Mouse (Mus musculus) liver, postnatal 0 days (tissue): ENCODE measurements at regions not wholly inside any gene's neighbourhood (a gene's known extent, or its start where the extent isn't known, plus 50 kb on each side); places are given as distances from the start of the nearest gene placed in this dataset.

Source experiments
- ATAC-seq: fragments of 200-750 bp; cut with Nextera tagmentation; 2 replicates; pipeline ENCODE4 v1.8.0; 2017; ENCODE audit warnings: mild to moderate bottlenecking, moderate library complexity
- DNase-seq: peaks from one replicate; pipeline ENCODE4 v3.0.0-alpha.2; 2016
- H3K27ac ChIP-seq: fragments of 300-500 bp; sonication (generic); 2 replicates; pipeline ENCODE4 v1.5.1; 2014; ENCODE audit warnings: antibody characterized with exemption, moderate library complexity, mild to moderate bottlenecking, low read depth
- H3K27me3 ChIP-seq: fragments of 300-500 bp; sonication (generic); 2 replicates; pipeline ENCODE4 v1.6.1; 2014; ENCODE audit warnings: low read length, control low read depth, mixed read lengths; ENCODE audit not compliant: insufficient read depth
- H3K36me3 ChIP-seq: fragments of 300-500 bp; sonication (generic); replicated peaks from 2 replicates; pipeline ENCODE4 v1.6.1; 2014; ENCODE audit warnings: mild to moderate bottlenecking, control low read depth, low read length, moderate library complexity, mixed read lengths; ENCODE audit not compliant: insufficient read depth
- H3K4me1 ChIP-seq: fragments of 300-500 bp; sonication (generic); 2 replicates; pipeline ENCODE4 v1.6.1; 2014; ENCODE audit warnings: antibody characterized with exemption, mild to moderate bottlenecking, control low read depth; ENCODE audit not compliant: insufficient read depth
- H3K4me2 ChIP-seq: fragments of 300-500 bp; sonication (generic); 2 replicates; pipeline ENCODE4 v1.6.1; 2014; ENCODE audit warnings: low read depth, mild to moderate bottlenecking, low read length, moderate library complexity, mixed read lengths
- H3K4me3 ChIP-seq: fragments of 300-500 bp; sonication (generic); 2 replicates; pipeline ENCODE4 v1.5.1; 2014; ENCODE audit warnings: low read depth, low read length
- H3K9ac ChIP-seq: fragments of 300-500 bp; sonication (generic); replicated peaks from 2 replicates; pipeline ENCODE4 v1.6.1; 2014; ENCODE audit warnings: mild to moderate bottlenecking, moderate library complexity
- H3K9me3 ChIP-seq: fragments of 300-500 bp; sonication (generic); 2 replicates; pipeline ENCODE4 v1.6.1; 2016; ENCODE audit warnings: mild to moderate bottlenecking, control low read depth, low read length, mixed read lengths
- CTCF ChIP-seq: sonication (generic); IDR thresholded peaks from 2 replicates; pipeline ENCODE4 v1.5.1; 2016; ENCODE audit warnings: antibody characterized with exemption, low read depth
- EP300 ChIP-seq: IDR thresholded peaks from 2 replicates; pipeline ENCODE4 v1.6.1; 2016; ENCODE audit warnings: antibody characterized with exemption, low read depth, mild to moderate bottlenecking
- WGBS: fragments of 180-500 bp; shearing (Covaris S2); extraction: QIAGEN DNeasy Blood & Tissue Kit; methylation state at CpG from one replicate; pipeline ENCODE4 v1.1.7; 2014; ENCODE audit not compliant: insufficient replicate concordance; 5-methylcytosine and 5-hydroxymethylcytosine counted together

DNA sequence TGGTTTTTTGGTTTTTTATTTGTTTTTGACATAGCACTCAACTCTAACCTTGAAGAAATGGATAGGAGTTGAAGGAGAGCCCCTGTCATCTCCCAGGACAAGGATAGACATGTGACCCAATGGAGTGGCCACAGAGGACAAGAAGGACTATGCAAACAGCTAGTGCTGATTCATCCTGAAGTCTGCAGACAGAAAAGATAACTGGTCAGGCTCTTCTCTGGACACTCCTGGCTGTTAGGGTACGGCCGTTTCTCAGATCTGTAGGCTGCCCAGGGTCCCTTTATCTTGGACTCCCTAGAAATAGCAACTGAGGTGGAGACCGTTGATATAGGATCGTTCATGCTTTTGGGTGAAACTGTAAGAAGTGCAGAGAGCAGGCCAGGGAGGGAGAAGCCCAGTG, 55.1 kb upstream of the Galnt15 start:
- Histone ChIP-seq H3K27me3 (no peaks in the 10 kb centered on the region), H3K9me3 (no peaks in the 10 kb centered on the region), H3K4me3 (no peak overlapping the region), H3K4me2 (peak overlapping the region; percentile 48), H3K27ac (peak overlapping the region; percentile 9; the same call in 1 of the 2 replicates), H3K9ac (no peak overlapping the region), H3K4me1 (peaks cover 35% of the 10 kb centered on the region), H3K36me3 (no peaks in the 10 kb centered on the region)
- DNase-seq (no peak), ATAC-seq (no peak)
- TF ChIP-seq CTCF (no peak), EP300 (no peak)
- 64% methylated on average over 4 of the region's 4 CpGs for WGBS

DNA sequence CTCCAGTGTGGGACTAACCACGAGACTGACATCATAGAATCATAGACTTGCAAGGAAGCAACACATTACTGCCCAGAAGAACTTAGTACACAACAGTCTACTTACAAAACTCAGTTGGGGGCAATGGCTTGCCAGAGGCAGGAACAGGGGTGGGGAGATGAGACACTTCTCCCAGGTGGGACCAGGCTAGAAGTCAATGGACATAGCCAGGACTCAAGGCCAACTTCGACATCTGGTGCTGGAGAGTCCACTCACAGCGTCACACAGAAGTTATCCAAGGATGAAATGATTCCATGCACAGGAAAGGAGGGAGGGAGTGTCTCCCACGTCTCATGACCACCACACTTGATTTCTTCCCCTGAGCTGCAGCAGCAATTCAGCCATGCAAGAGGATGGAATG, 50.6 kb upstream of the Galnt15 start:
- TF ChIP-seq CTCF, result no peak
- TF ChIP-seq EP300, result no peak

DNA sequence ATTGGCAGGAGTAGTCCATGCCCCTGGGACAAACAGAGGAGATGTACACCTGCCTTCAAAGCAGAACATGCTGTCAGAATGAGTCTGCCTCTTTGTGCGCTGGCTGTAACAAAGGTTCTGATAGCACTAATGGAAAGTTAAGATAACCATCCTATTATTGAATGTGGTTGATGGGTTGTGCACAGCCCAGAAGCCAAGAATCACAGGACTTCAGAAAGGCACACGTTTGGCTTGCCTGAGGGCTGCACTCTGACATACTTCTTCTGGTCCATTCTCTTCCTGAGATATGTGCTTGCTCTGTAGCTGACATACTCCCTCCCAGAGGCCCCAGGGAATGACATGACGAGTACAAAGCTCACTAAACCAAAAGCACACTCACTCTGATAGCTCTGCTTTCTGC, 50.1 kb upstream of the Galnt15 start:
- Histone ChIP-seq H3K9ac (no peak overlapping the region), H3K27me3 (no peaks in the 10 kb centered on the region), H3K4me2 (no peak overlapping the region), H3K4me3 (no peak overlapping the region), H3K4me1 (peaks cover 6% of the 10 kb centered on the region), H3K9me3 (no peaks in the 10 kb centered on the region), H3K27ac (no peak overlapping the region), H3K36me3 (no peaks in the 10 kb centered on the region)
- DNase-seq (no peak), ATAC-seq (no peak)
- 57% methylated on average over 3 of the region's 3 CpGs for WGBS
- no peak for TF ChIP-seq CTCF
- no peak for TF ChIP-seq EP300

More for the DNA sequence above, 50.6 kb upstream of the Galnt15 start:
- Histone ChIP-seq H3K27ac (no peak overlapping the region), H3K36me3 (no peaks in the 10 kb centered on the region), H3K9me3 (no peaks in the 10 kb centered on the region), H3K4me1 (peaks cover 11% of the 10 kb centered on the region), H3K4me3 (no peak overlapping the region), H3K9ac (no peak overlapping the region), H3K27me3 (no peaks in the 10 kb centered on the region), H3K4me2 (no peak overlapping the region)
- WGBS, result 73% methylated on average over 4 of the region's 4 CpGs
- ATAC-seq (no peak), DNase-seq (no peak)
